Mouse (Mus musculus): ENCODE data around the gene Rbfox1.

DNA sequence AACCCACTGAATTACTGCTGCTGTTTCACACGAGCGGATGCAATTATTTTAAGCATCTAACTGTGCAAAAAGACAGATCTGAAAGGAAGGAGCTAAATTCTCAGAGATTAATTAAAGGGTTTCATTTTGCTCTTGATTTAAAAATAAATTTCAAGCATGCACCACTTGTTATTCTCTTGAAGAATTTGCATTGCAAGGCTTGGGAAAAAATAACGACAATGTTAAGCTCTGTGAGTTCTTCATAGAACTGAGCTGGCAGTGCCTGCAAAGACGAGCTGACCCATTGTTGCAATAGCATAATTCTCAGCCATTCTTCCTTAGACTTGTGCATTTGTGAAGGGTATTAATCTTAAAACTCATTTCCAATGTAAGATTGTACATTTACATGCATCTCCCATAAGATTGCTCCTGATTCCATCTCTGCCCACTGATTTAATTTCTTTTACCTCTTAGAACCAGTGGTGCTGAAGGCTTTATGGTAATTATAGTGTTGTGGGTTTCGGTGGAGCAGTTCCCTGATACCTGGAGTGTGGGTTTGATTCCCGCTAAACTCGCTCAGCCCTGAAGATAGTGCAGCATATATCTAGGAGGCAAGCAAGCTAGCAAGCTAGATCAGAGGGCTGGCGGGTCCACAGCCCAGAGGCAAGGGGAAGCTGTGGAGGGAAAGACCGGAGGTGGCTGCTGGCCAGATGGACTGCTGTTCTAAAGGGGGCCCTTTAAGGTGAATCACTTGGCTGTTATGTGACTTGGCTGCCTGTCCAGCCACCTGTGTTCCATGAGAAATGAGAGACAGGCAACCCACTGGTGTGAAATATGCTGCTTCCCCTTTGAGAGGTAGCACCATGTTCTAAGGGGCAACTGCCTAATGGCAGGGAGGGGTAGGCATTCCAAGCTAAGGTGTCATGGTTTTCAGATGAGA lies 647.2 kb downstream of the Rbfox1 start:
- TF ChIP-seq CTCF (IDR thresholded peaks at IDR 0.05; ENCODE audit: borderline replicate concordance, insufficient read depth, low read length) (no peak), POLR2A (IDR thresholded peaks at IDR 0.05; ENCODE audit: low read depth, low read length) (no peak)
